Mouse (Mus musculus): ENCODE measurements around the gene Nolc1. TPM values are rescaled to one million over a fixed set of nuclear protein-coding genes. Genes with fewer than 3 reads are reported as not detected.

Gene Nolc1
- polyA plus RNA-seq, 1 experiment from 2014 or later = 50.0 TPM

DNA sequence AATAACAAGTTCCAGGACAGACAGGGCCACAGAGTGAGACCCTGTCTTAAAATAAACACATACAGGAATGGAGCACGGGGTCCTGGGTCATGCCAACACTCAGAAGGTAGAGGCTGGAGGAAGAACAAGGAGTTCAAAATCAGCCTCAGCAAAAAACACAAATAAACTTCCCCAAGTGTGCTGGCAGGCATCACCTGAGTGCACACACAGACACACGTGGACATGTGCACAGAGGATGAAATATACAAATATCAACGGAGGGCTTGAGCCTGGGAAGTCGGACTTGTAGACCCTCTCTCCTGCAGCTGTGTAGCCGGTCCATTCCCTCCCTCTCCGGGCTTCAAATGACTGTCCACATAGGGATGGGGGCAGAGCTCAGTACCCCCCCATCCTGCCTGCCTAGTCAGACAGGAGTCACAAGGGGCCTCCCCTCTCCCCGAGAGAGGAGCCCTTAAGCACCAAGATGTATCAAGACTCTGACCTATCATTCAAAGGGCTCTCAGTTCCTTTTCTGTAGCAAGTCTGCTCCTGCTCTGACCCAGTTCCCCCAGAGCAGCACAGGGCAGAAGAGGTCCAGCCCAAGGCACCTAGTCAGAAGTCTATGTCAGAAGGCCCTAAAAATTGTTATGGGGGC is 34.2 kb upstream of the Nolc1 start:
- H3K4me1 ChIP-seq (replicated peaks; ENCODE audit: insufficient read depth, low read length) = peaks cover 58% of the 10 kb centered on the region
- H3K4me3 ChIP-seq (replicated peaks; ENCODE audit: low read depth, low read length) = peak overlapping the region; percentile 13; the same call in 1 of the 2 replicates
- no peaks in the 10 kb centered on the region for H3K27me3 ChIP-seq (ENCODE audit: insufficient read depth, low read length)
- peak overlapping the region; percentile 86 for H3K27ac ChIP-seq
- H3K9ac ChIP-seq (ENCODE audit: low read depth, low read length) = peak overlapping the region; percentile 52
- no peaks in the 10 kb centered on the region for H3K9me3 ChIP-seq (replicated peaks; ENCODE audit: low read length)
- DNase-seq (ENCODE audit: low spot score) (no peak), ATAC-seq (replicated peaks; ENCODE audit: low FRiP score, low read depth) (no peak)
- TF ChIP-seq CTCF (IDR thresholded peaks at IDR 0.05; ENCODE audit: low read depth) = no peak
- peak overlapping the region; percentile 86 for H3K4me2 ChIP-seq (ENCODE audit: low read length)
- 19% methylated on average over 7 of the region's 7 CpGs for WGBS
- H3K36me3 ChIP-seq (ENCODE audit: insufficient read depth, low read length) = no peaks in the 10 kb centered on the region

- peak overlapping the region; percentile 86 for H3K27ac ChIP-seq
- H3K4me3 ChIP-seq (replicated peaks; ENCODE audit: low read depth, low read length) = peak overlapping the region; percentile 20; the same call in 1 of the 2 replicates
- peaks cover 63% of the 10 kb centered on the region for H3K4me1 ChIP-seq (replicated peaks; ENCODE audit: insufficient read depth, low read length)
- peak overlapping the region; percentile 86 for H3K4me2 ChIP-seq (ENCODE audit: low read length)
- no peak for TF ChIP-seq CTCF (IDR thresholded peaks at IDR 0.05; ENCODE audit: low read depth)
- H3K9me3 ChIP-seq (replicated peaks; ENCODE audit: low read length) = no peaks in the 10 kb centered on the region
- WGBS = under 1% methylated on average over 9 of the region's 14 CpGs
- no peaks in the 10 kb centered on the region for H3K27me3 ChIP-seq (ENCODE audit: insufficient read depth, low read length)
- peak overlapping the region; percentile 52 for H3K9ac ChIP-seq (ENCODE audit: low read depth, low read length)
- ATAC-seq (replicated peaks; ENCODE audit: low FRiP score, low read depth) (peak; percentile 11), DNase-seq (ENCODE audit: low spot score) (peak; percentile 90)
- H3K36me3 ChIP-seq (ENCODE audit: insufficient read depth, low read length) = no peaks in the 10 kb centered on the region
Observed at GRCm38 (mm10) chr19:46041933-46042475, 33.7 kb upstream of the Nolc1 start.

DNA sequence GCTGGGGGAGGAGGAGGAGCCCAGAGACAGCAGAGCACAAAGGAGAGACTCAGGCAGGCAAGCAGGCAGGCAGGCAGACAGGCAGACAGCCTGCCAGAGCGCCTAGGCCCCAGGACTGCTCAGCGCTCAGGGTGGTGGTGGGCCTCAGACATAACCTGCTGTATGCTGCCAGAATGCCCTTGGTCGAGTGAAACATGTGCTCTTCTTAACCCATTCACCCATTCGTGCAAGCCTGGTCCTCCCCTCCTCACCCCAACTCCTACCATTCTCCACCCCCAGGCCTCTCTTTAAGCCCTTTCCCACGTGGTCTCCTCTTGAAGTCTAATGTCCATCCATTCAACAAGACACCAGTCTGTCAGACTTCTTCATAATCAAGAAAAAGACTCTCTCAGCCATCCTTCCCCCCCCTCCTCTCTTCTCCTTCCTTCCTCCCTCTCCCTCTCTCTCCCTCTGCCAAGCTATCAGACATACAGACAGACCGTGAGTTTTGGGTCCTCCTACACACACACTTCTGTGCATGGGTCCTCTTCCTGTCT is 33.1 kb upstream of the Nolc1 start:
- Histone ChIP-seq H3K4me2 (ENCODE audit: low read length) (peak overlapping the region; percentile 86), H3K27me3 (ENCODE audit: insufficient read depth, low read length) (no peaks in the 10 kb centered on the region), H3K36me3 (ENCODE audit: insufficient read depth, low read length) (no peaks in the 10 kb centered on the region), H3K9me3 (replicated peaks; ENCODE audit: low read length) (no peaks in the 10 kb centered on the region), H3K4me1 (replicated peaks; ENCODE audit: insufficient read depth, low read length) (peaks cover 63% of the 10 kb centered on the region), H3K27ac (peak overlapping the region; percentile 86), H3K4me3 (replicated peaks; ENCODE audit: low read depth, low read length) (peak overlapping the region; percentile 20; the same call in 1 of the 2 replicates), H3K9ac (ENCODE audit: low read depth, low read length) (peak overlapping the region; percentile 49)
- DNase-seq (ENCODE audit: low spot score) (peak; percentile 60), ATAC-seq (replicated peaks; ENCODE audit: low FRiP score, low read depth) (no peak)
- no peak for TF ChIP-seq CTCF (IDR thresholded peaks at IDR 0.05; ENCODE audit: low read depth)
- 5% methylated on average over 6 of the region's 6 CpGs for WGBS

DNA sequence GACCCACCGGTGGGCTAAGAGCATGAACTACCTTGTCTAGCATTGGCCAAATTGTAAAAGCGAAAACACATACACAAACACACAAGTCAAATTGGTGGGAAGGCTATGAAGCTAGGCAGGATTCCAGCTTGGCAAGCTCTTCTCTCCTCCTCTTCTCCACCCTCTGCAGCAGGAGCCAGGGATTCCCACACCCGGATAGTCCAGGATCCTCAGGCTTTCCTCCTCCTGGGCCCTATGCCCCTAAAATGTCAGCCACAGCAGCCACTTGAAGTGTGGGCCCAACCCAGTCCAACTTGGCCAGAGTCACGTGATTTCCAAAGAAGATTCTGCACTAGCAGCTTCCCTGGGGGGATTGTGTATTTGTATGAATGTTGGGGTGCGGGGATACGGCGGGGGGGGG is 32.3 kb upstream of the Nolc1 start:
- no peak for TF ChIP-seq CTCF (IDR thresholded peaks at IDR 0.05; ENCODE audit: low read depth)
- ATAC-seq (replicated peaks; ENCODE audit: low FRiP score, low read depth) (no peak), DNase-seq (ENCODE audit: low spot score) (no peak)
- Histone ChIP-seq H3K27me3 (ENCODE audit: insufficient read depth, low read length) (no peaks in the 10 kb centered on the region), H3K9me3 (replicated peaks; ENCODE audit: low read length) (no peaks in the 10 kb centered on the region), H3K4me3 (replicated peaks; ENCODE audit: low read depth, low read length) (peak overlapping the region; percentile 99), H3K36me3 (ENCODE audit: insufficient read depth, low read length) (no peaks in the 10 kb centered on the region), H3K4me2 (ENCODE audit: low read length) (peak overlapping the region; percentile 86), H3K9ac (ENCODE audit: low read depth, low read length) (no peak overlapping the region), H3K4me1 (replicated peaks; ENCODE audit: insufficient read depth, low read length) (peaks cover 57% of the 10 kb centered on the region), H3K27ac (peak overlapping the region; percentile 99; the same call in 1 of the 2 replicates)
- WGBS = 53% methylated on average over 7 of the region's 7 CpGs

DNA sequence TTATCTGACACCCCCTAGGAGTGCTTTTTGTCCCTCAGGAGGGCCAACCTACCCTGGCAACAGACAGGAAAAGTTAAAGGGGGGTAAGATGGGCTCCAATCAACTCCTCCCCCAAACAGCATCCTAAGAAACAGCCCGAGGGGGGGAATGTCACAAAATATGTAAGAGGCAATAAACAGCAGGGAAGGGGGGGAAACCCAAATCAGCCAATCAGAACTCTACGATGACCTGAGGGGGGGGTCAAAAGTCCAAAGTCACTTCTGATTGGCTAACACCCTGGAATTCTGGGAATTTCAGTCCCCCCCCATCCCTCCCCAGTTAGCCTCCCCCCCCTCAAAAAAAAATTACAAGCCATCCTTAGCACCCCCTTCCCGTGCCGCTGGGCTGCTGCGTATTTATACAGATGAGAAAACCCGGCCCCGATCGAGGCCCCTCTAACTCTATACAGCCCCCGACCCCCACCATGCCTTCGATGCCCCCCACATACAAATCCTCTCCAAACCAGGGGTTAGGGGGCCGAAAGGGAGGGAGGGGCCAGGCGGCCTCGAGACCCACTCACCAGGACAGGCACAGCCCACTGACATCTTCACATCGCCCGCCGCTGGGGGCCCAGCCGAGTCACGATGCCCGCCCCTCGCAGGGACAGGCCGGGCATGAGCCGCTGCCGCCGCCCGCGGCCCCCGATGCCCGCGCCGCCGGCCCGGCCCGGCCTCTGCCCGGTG is 31.2 kb upstream of the Nolc1 start, which contains the start of gene Pprc1:
Gene Pprc1 (plus strand): TSS at position 616 of the 722 bp plus-strand sequence.
- ATAC-seq (replicated peaks; ENCODE audit: low FRiP score, low read depth) (peak; percentile 10), DNase-seq (ENCODE audit: low spot score) (peak; percentile 89)
- Histone ChIP-seq H3K9me3 (replicated peaks; ENCODE audit: low read length) (no peaks in the 10 kb centered on the region), H3K4me1 (replicated peaks; ENCODE audit: insufficient read depth, low read length) (peaks cover 55% of the 10 kb centered on the region), H3K4me2 (ENCODE audit: low read length) (peak within 1 kb of the TSS; percentile 86), H3K4me3 (replicated peaks; ENCODE audit: low read depth, low read length) (peak within 1 kb of the TSS; percentile 99), H3K27me3 (ENCODE audit: insufficient read depth, low read length) (no peaks in the 10 kb centered on the region), H3K9ac (ENCODE audit: low read depth, low read length) (peak within 1 kb of the TSS; percentile 95), H3K36me3 (ENCODE audit: insufficient read depth, low read length) (no peaks in the 10 kb centered on the region), H3K27ac (peak within 1 kb of the TSS; percentile 99)
- under 1% methylated on average over 33 of the region's 34 CpGs for WGBS
- TF ChIP-seq CTCF (IDR thresholded peaks at IDR 0.05; ENCODE audit: low read depth) = no peak
